Mouse (Mus musculus): ENCODE measurements around the gene Cldn14. TPM values are rescaled to one million over a fixed set of nuclear protein-coding genes. Genes with fewer than 3 reads are reported as not detected.

The Cldn14 gene
- total RNA-seq, 2 experiments from 2014 or later, result not detected

- no peak overlapping the region for H3K4me3 ChIP-seq
- H3K27ac ChIP-seq, result no peak overlapping the region
- no peak for TF ChIP-seq CTCF (IDR thresholded peaks at IDR 0.05)
- no peak for DNase-seq
- intact Hi-C loops (cut with DNase I), result no loop called here
Measured at GRCm38 (mm10) chr16:93912808-93913207, 95.8 kb downstream of the Cldn14 start.

DNA sequence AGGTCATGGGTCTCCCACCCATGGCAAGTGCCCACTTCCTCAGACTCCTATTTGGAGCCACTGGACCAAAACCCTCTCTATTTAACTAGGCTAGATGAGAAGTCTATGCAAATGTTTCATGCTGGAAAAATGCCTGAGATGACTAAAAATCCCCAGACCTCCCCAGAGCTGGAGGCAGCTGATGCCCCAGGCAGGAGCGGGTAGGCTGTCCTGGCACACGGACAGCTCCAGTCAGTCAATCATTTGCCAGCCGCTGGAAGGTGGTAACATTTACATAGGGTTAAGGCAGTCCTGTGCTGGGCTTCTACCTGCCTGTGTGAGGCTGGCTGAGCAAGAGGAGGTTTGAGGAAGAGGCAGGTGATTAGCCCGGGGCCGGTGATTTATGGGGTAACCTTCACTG lies 96.5 kb downstream of the Cldn14 start:
- no peak for TF ChIP-seq CTCF (IDR thresholded peaks at IDR 0.05)
- no peak overlapping the region for H3K27ac ChIP-seq
- DNase-seq, result no peak
- intact Hi-C loops (cut with DNase I), result no loop called here
- no peak overlapping the region for H3K4me3 ChIP-seq

- Histone ChIP-seq H3K4me3 (no peak overlapping the region), H3K27ac (no peak overlapping the region)
- DNase-seq, result no peak
- intact Hi-C loops (cut with DNase I), result no loop called here
- no peak for TF ChIP-seq CTCF (IDR thresholded peaks at IDR 0.05)
Measured at GRCm38 (mm10) chr16:93910735-93911665, 97.6 kb downstream of the Cldn14 start.

GRCm38 (mm10) chr16:93909936-93910335 lies 98.7 kb downstream of the Cldn14 start:
- no peak for TF ChIP-seq CTCF (IDR thresholded peaks at IDR 0.05)
- H3K27ac ChIP-seq, result no peak overlapping the region
- no peak overlapping the region for H3K4me3 ChIP-seq
- intact Hi-C loops (cut with DNase I), result no loop called here
- no peak for DNase-seq

DNA sequence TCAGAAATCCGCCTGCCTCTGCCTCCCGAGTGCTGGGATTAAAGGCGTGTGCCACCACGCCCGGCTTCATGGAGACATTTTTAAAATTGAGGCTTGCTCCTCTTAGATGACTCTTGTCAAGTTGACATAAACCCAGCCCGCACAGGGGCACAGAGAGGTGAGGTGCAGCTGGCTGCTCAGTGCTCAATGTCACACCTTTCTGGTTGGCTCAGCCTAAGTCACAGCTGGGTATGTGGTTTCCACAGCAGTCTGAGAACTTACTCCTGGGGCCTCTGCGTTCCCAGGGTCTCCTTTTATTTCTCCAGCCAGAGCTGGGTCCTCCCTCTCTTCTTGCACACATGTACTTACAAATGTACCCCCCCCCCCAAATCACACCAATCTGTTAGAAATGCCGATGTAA lies 100.4 kb downstream of the Cldn14 start:
- intact Hi-C loops (cut with DNase I), result no loop called here
- no peak overlapping the region for H3K27ac ChIP-seq
- DNase-seq, result no peak
- H3K4me3 ChIP-seq, result no peak overlapping the region
- TF ChIP-seq CTCF (IDR thresholded peaks at IDR 0.05), result no peak

DNA sequence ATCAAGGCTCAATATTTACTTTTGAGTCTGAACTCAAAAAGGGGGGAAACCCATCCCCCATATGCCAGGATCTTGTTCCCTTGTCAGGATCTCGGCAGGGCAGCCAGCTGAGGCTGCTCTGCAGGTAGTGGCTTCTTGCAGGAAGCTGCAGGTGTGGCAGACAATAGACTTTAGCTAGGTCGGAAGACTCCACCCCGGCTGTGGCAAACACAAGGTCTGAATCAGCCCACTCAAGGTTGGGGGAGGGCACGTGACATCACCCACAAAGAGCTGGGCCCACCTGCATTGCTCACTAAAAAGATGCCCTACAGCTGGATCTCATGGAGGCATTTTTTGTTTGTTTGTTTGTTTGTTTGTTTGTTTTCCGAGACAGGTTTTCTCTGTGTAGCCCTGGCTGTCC lies 100.9 kb downstream of the Cldn14 start:
- intact Hi-C loops (cut with DNase I), result no loop called here
- H3K27ac ChIP-seq, result no peak overlapping the region

GRCm38 (mm10) chr16:93906156-93907014 lies 102.3 kb downstream of the Cldn14 start:
- TF ChIP-seq CTCF (IDR thresholded peaks at IDR 0.05), result peak; percentile 98
- Histone ChIP-seq H3K4me3 (no peak overlapping the region), H3K27ac (no peak overlapping the region)
- intact Hi-C loops (cut with DNase I), result no loop called here
- peak; percentile 60 for DNase-seq

More for the DNA sequence above, 100.9 kb downstream of the Cldn14 start:
- DNase-seq, result no peak
- H3K4me3 ChIP-seq, result no peak overlapping the region
- no peak for TF ChIP-seq CTCF (IDR thresholded peaks at IDR 0.05)

DNA sequence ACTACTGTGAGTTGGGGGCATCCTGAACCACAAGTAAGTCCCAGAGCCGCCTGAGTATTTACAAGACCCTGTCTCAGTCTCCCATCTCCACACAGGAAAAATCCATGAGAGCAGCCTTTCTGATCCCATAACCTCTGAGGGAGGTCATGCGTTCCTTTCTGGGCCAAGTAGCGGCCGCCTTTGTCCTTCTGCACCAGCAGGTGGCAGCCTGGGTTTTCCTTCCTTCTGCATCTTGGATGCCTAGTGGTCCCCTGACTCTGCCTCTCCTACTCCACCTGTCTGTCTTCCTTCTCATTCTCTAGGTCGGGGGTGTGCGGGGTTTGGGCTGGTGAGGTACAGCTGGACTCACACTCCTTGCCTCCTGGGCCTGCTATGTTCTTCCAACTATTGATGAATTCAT lies 105.6 kb downstream of the Cldn14 start:
- Histone ChIP-seq H3K27ac (no peak overlapping the region), H3K4me3 (no peak overlapping the region)
- TF ChIP-seq CTCF (IDR thresholded peaks at IDR 0.05), result no peak
- no peak for DNase-seq
- intact Hi-C loops (cut with DNase I), result no loop called here

- H3K4me3 ChIP-seq, result no peak overlapping the region
- H3K27ac ChIP-seq, result no peak overlapping the region
- no peak for TF ChIP-seq CTCF (IDR thresholded peaks at IDR 0.05)
- DNase-seq, result no peak
- intact Hi-C loops (cut with DNase I), result no loop called here
Measured at GRCm38 (mm10) chr16:93893285-93893684, 115.4 kb downstream of the Cldn14 start.

GRCm38 (mm10) chr16:93890948-93891604 lies 117.6 kb downstream of the Cldn14 start:
- Histone ChIP-seq H3K27ac (no peak overlapping the region), H3K4me3 (no peak overlapping the region)
- no peak for TF ChIP-seq CTCF (IDR thresholded peaks at IDR 0.05)
- DNase-seq, result no peak
- intact Hi-C loops (cut with DNase I), result no loop called here

DNA sequence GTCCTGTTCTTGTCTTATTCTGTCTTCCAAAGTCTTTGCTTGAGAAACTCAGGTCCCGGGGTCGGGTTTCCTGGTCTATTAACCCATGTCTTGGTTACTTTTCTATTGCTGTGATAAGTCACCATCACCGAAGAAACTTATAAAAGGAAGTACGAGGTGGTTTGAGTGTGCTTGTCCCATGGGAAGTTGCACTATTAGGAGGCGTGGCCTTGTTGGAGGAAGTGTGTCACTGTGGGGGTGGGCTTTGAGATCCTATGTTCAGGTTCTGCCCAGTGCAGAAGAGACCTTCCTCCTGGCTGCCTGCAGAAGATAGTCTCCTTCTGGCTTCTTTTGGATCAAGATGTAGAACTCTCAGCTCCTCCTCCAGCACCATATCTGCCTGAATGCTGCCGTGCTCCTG lies 120.2 kb downstream of the Cldn14 start:
- no peak for DNase-seq
- Histone ChIP-seq H3K4me3 (no peak overlapping the region), H3K27ac (no peak overlapping the region)
- no peak for TF ChIP-seq CTCF (IDR thresholded peaks at IDR 0.05)
- intact Hi-C loops (cut with DNase I), result no loop called here

- H3K27ac ChIP-seq, result no peak overlapping the region
- intact Hi-C loops (cut with DNase I), result loop anchor here (5.0 kb wide), 1 partner anchor 47 kb away; no protein-coding TSS in a partner anchor
- no peak for DNase-seq
- H3K4me3 ChIP-seq, result peak overlapping the region; percentile 94
- no peak for TF ChIP-seq CTCF (IDR thresholded peaks at IDR 0.05)
Measured at GRCm38 (mm10) chr16:93884722-93885113, 123.9 kb downstream of the Cldn14 start.
